Mouse (Mus musculus) limb, embryonic 13.5 days (tissue): ENCODE results near the gene Acap2. TPM values are rescaled to one million over a fixed set of nuclear protein-coding genes. Genes with fewer than 3 reads are reported as not detected.
A peak's percentile ranks its signal among the peaks of the same experiment; 100 is the strongest.

Experiments used
- ATAC-seq: fragments of 200-750 bp; cut with Nextera tagmentation; 2 replicates; pipeline ENCODE4 v1.8.0; 2017; ENCODE audit warnings: low read depth, moderate number of reproducible peaks, moderate TSS enrichment; ENCODE audit not compliant: low FRiP score
- H3K27ac ChIP-seq: fragments of 300-500 bp; sonication (generic); 2 replicates; pipeline ENCODE4 v1.5.1; 2015; ENCODE audit warnings: inconsistent platforms, mild to moderate bottlenecking, moderate library complexity
- H3K27me3 ChIP-seq: fragments of 300-500 bp; sonication (generic); 2 replicates; pipeline ENCODE4 v1.6.1; 2015; ENCODE audit warnings: mild to moderate bottlenecking, inconsistent platforms
- H3K36me3 ChIP-seq: fragments of 300-500 bp; sonication (generic); 2 replicates; pipeline ENCODE4 v1.6.1; 2015; ENCODE audit warnings: inconsistent platforms, mild to moderate bottlenecking, moderate library complexity
- H3K4me1 ChIP-seq: fragments of 300-500 bp; sonication (generic); 2 replicates; pipeline ENCODE4 v1.6.1; 2015; ENCODE audit warnings: inconsistent platforms
- H3K4me2 ChIP-seq: fragments of 300-500 bp; sonication (generic); replicated peaks from 2 replicates; pipeline ENCODE4 v1.6.1; 2015; ENCODE audit warnings: inconsistent platforms, mild to moderate bottlenecking, moderate library complexity
- H3K4me3 ChIP-seq: fragments of 300-500 bp; sonication (generic); 2 replicates; pipeline ENCODE4 v1.5.1; 2015; ENCODE audit warnings: moderate library complexity, mild to moderate bottlenecking, inconsistent platforms
- H3K9ac ChIP-seq: fragments of 300-500 bp; sonication (generic); 2 replicates; pipeline ENCODE4 v1.6.1; 2015; ENCODE audit warnings: mild to moderate bottlenecking, inconsistent platforms
- H3K9me3 ChIP-seq: fragments of 300-500 bp; sonication (generic); 2 replicates; pipeline ENCODE4 v1.6.1; 2016; ENCODE audit warnings: inconsistent platforms
- WGBS: fragments of 180-500 bp; shearing (Covaris S2); methylation state at CpG from one replicate; pipeline ENCODE4 v1.1.7; 2015; 5-methylcytosine and 5-hydroxymethylcytosine counted together
- polyA plus RNA-seq: library from polyadenylated mRNA; unstranded; fragments of >200 nt; fragmentation: Nextera tagmentation; extraction: Ambion mirVana; gene quantifications from 2 replicates; pipeline ENCODE4 v1.2.1, GENCODE M21; 2015

The Acap2 gene
- polyA plus RNA-seq, 1 experiment from 2014 or later: 20.9 TPM

DNA sequence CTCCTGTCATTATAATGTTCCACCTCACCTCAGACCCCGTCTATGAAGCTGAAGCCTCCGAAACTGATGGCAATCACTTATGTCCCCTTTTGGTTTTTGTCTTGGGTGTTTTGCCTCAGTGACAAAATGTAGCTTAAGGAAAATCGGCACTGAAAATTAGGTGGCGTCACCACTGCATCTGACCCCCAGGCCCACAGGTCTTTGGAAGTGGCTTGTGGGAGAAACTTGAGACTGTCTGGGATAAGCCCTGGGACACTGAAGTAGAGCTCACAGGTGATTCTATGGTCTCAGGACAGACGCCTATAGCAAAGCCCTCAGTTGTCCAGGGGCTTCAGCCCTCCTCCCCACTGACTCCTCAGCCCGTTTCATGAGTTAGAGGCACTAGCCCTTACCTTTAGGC is 129.3 kb downstream of the Acap2 start:
- H3K9me3 ChIP-seq: no peaks in the 10 kb centered on the region
- peaks cover 29% of the 10 kb centered on the region for H3K4me1 ChIP-seq
- peaks cover 3% of the 10 kb centered on the region; the same call in 1 of the 2 replicates for H3K27me3 ChIP-seq
- H3K4me3 ChIP-seq: no peak overlapping the region
- 85% methylated on average over 6 of the region's 6 CpGs for WGBS
- no peak overlapping the region for H3K27ac ChIP-seq
- no peak overlapping the region for H3K9ac ChIP-seq
- no peak for ATAC-seq
- H3K36me3 ChIP-seq: no peaks in the 10 kb centered on the region
- H3K4me2 ChIP-seq: no peak overlapping the region

GRCm38 (mm10) chr16:31070358-31071133 is 130.5 kb downstream of the Acap2 start:
- WGBS: 5% methylated on average over 20 of the region's 21 CpGs
- peak; percentile 33; the same call in 1 of the 2 replicates for ATAC-seq
- Histone ChIP-seq H3K36me3 (no peaks in the 10 kb centered on the region), H3K9me3 (no peaks in the 10 kb centered on the region), H3K4me2 (peak overlapping the region; percentile 54), H3K9ac (peak overlapping the region; percentile 31; the same call in 1 of the 2 replicates), H3K4me1 (peaks cover 30% of the 10 kb centered on the region), H3K27ac (no peak overlapping the region), H3K4me3 (no peak overlapping the region), H3K27me3 (peaks cover 3% of the 10 kb centered on the region; the same call in 1 of the 2 replicates)

GRCm38 (mm10) chr16:31069211-31070166 is 131.6 kb downstream of the Acap2 start:
- Histone ChIP-seq H3K4me2 (no peak overlapping the region), H3K9ac (peak overlapping the region; percentile 31; the same call in 1 of the 2 replicates), H3K27me3 (peaks cover 3% of the 10 kb centered on the region; the same call in 1 of the 2 replicates), H3K36me3 (no peaks in the 10 kb centered on the region), H3K4me1 (peaks cover 30% of the 10 kb centered on the region), H3K27ac (no peak overlapping the region), H3K4me3 (no peak overlapping the region), H3K9me3 (no peaks in the 10 kb centered on the region)
- 62% methylated on average over 14 of the region's 14 CpGs for WGBS
- ATAC-seq: no peak

DNA sequence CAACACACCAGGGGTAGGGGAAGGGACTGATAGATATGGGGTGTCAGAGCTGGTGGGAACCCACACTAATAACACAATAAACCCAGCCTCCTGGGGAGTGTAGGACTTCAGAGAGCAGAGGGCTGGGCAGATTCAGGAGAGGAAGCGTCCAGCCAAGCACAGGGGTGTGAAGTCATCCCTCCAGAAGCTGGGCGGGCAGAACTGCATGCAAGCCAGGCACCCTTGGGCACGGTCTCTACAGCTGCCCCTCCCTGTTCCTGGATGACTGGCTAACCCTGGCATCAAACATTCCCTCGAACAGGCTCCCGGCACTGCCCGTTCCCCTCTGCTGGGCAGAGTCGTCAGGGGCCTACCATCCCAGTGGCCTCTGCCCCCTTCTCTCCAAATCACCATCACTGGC is 132.8 kb downstream of the Acap2 start:
- peaks cover 30% of the 10 kb centered on the region for H3K4me1 ChIP-seq
- H3K4me3 ChIP-seq: no peak overlapping the region
- 77% methylated on average over 7 of the region's 7 CpGs for WGBS
- no peak overlapping the region for H3K4me2 ChIP-seq
- H3K27me3 ChIP-seq: peaks cover 3% of the 10 kb centered on the region; the same call in 1 of the 2 replicates
- H3K9me3 ChIP-seq: no peaks in the 10 kb centered on the region
- H3K9ac ChIP-seq: no peak overlapping the region
- ATAC-seq: no peak
- no peak overlapping the region for H3K27ac ChIP-seq
- no peaks in the 10 kb centered on the region for H3K36me3 ChIP-seq

- Histone ChIP-seq H3K9me3 (no peaks in the 10 kb centered on the region), H3K4me2 (no peak overlapping the region), H3K27me3 (peaks cover 3% of the 10 kb centered on the region; the same call in 1 of the 2 replicates), H3K4me1 (peaks cover 36% of the 10 kb centered on the region), H3K27ac (no peak overlapping the region), H3K4me3 (no peak overlapping the region), H3K9ac (no peak overlapping the region), H3K36me3 (no peaks in the 10 kb centered on the region)
- WGBS: 66% methylated on average over 15 of the region's 15 CpGs
- ATAC-seq: no peak
Measured at GRCm38 (mm10) chr16:31066344-31067098, 134.5 kb downstream of the Acap2 start.

DNA sequence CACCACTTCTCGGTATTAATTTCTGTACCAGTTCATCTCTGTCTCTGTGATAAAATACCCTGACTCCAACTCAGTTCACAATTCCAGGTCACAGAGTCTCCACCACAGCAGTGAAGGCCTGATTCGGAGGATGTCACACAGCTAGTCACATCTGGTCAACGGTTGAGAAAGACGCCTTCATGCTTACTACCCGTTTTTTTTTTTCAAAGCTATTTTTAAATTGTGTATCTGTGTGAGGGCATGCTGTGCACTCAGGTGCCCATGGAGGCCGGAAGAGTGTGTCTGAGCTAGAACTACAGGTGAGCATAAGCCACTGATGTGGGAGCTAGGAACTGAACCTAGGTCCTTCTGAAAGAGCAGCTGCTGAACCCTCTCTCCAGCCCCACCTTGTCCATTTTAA is 136.3 kb downstream of the Acap2 start:
- no peaks in the 10 kb centered on the region for H3K9me3 ChIP-seq
- no peak for ATAC-seq
- WGBS: 88% methylated on average over 6 of the region's 6 CpGs
- H3K4me1 ChIP-seq: peaks cover 27% of the 10 kb centered on the region
- H3K4me2 ChIP-seq: no peak overlapping the region
- no peaks in the 10 kb centered on the region for H3K36me3 ChIP-seq
- no peak overlapping the region for H3K9ac ChIP-seq
- H3K27ac ChIP-seq: no peak overlapping the region
- H3K27me3 ChIP-seq: peaks cover 3% of the 10 kb centered on the region; the same call in 1 of the 2 replicates
- no peak overlapping the region for H3K4me3 ChIP-seq

- H3K4me3 ChIP-seq: no peak overlapping the region
- H3K4me2 ChIP-seq: no peak overlapping the region
- no peaks in the 10 kb centered on the region for H3K27me3 ChIP-seq
- no peak for ATAC-seq
- no peaks in the 10 kb centered on the region for H3K36me3 ChIP-seq
- no peak overlapping the region for H3K9ac ChIP-seq
- peaks cover 27% of the 10 kb centered on the region for H3K4me1 ChIP-seq
- no peaks in the 10 kb centered on the region for H3K9me3 ChIP-seq
- no peak overlapping the region for H3K27ac ChIP-seq
- 77% methylated on average over 3 of the region's 3 CpGs for WGBS
Measured at GRCm38 (mm10) chr16:31062918-31063317, 138.1 kb downstream of the Acap2 start.

- H3K36me3 ChIP-seq: no peaks in the 10 kb centered on the region
- no peak for ATAC-seq
- H3K27me3 ChIP-seq: no peaks in the 10 kb centered on the region
- H3K9me3 ChIP-seq: no peaks in the 10 kb centered on the region
- H3K4me2 ChIP-seq: peak overlapping the region; percentile 5; the same call in 1 of the 2 replicates
- H3K27ac ChIP-seq: no peak overlapping the region
- no peak overlapping the region for H3K9ac ChIP-seq
- peaks cover 21% of the 10 kb centered on the region for H3K4me1 ChIP-seq
- no peak overlapping the region for H3K4me3 ChIP-seq
- WGBS: 32% methylated on average over 11 of the region's 11 CpGs
Measured at GRCm38 (mm10) chr16:31061246-31061880, 139.7 kb downstream of the Acap2 start.

- Histone ChIP-seq H3K4me1 (peaks cover 21% of the 10 kb centered on the region), H3K27ac (no peak overlapping the region), H3K9ac (no peak overlapping the region), H3K4me3 (no peak overlapping the region), H3K36me3 (no peaks in the 10 kb centered on the region), H3K27me3 (no peaks in the 10 kb centered on the region), H3K4me2 (no peak overlapping the region), H3K9me3 (no peaks in the 10 kb centered on the region)
- ATAC-seq: no peak
- 91% methylated on average over 13 of the region's 13 CpGs for WGBS
Measured at GRCm38 (mm10) chr16:31060714-31061113, 140.3 kb downstream of the Acap2 start.

DNA sequence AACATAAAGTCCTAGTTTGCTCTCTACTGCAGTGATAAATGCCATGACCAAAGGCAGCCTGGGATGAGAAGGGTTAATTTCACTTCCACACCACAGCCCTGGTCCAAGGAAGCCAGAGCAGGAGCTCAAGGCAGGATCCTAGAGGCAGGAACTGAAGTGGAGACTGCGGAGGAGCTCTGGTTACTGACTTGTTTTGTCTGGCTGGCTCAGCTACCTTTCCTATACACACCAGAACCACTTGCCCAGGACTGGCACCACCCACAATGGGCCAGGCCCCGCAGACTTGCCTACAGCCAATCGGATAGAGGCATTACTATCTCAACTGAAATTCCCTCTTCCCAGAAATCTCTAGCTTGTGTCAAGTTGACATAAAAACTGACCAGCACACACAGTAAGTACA is 140.8 kb downstream of the Acap2 start:
- peaks cover 21% of the 10 kb centered on the region for H3K4me1 ChIP-seq
- no peaks in the 10 kb centered on the region for H3K27me3 ChIP-seq
- H3K36me3 ChIP-seq: no peaks in the 10 kb centered on the region
- H3K4me2 ChIP-seq: no peak overlapping the region
- no peak overlapping the region for H3K4me3 ChIP-seq
- no peak for ATAC-seq
- WGBS: 88% methylated on average over 3 of the region's 3 CpGs
- no peak overlapping the region for H3K27ac ChIP-seq
- H3K9ac ChIP-seq: no peak overlapping the region
- H3K9me3 ChIP-seq: no peaks in the 10 kb centered on the region

DNA sequence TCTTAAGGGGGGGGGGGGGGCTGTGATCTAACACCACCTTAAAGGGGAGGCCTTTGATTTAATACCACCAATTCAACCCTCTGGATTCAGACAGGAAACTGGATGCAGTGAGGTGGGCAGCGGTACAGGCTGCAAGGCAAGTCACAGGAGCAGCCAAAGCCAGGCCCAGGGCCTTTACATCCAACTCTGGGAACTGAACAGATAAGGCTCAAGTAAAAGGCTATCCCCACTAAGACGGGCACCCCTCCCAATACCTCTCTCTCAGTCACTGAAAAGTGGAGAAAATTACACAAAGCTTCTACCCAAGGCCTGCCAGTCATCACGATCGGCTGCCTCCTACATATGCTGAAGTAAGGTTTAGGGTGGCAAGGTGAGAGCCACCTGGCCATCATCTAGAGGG is 141.3 kb downstream of the Acap2 start:
- Histone ChIP-seq H3K27ac (no peak overlapping the region), H3K27me3 (no peaks in the 10 kb centered on the region), H3K9me3 (no peaks in the 10 kb centered on the region), H3K4me3 (no peak overlapping the region), H3K36me3 (no peaks in the 10 kb centered on the region), H3K9ac (no peak overlapping the region), H3K4me2 (no peak overlapping the region), H3K4me1 (peaks cover 21% of the 10 kb centered on the region)
- 66% methylated on average over 4 of the region's 4 CpGs for WGBS
- ATAC-seq: no peak
